Mouse (Mus musculus): ENCODE results near the gene Zfp687.

DNA sequence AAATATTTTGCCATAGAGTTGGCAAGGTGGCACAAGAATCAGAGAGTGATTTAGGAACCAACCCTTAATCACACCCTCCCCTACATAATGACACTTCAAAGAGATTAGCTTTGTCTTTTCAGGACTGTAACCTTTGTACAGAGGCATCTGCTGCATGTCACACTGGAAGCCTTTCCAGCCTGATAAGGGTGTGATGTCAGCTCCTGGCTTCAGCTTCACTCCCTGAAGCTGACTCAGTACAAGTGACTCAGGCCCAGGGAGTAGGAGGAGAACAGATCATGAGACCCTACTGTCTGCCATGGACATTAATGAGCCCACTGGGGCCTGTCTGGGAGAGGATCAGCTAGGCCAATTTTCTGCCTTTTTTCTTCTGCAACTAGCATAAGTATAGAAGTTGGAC, 27.7 kb downstream of the Zfp687 start:
- no peak for TF ChIP-seq CTCF (conservative IDR thresholded peaks at IDR 0.05; ENCODE audit: low read length)
- no peak for TF ChIP-seq POU5F1 (IDR thresholded peaks at IDR 0.05; ENCODE audit: borderline replicate concordance, low read length)
